Mouse (Mus musculus): ENCODE results near the gene Gm20388.
A peak's percentile ranks its signal among the peaks of the same experiment; 100 is the strongest.
"Not testable (repeated sequence)": the region's sequence is repeated elsewhere in the genome, so short reads cannot be mapped to it uniquely, and the experiment has no call there.

The Gm20388 gene

DNA sequence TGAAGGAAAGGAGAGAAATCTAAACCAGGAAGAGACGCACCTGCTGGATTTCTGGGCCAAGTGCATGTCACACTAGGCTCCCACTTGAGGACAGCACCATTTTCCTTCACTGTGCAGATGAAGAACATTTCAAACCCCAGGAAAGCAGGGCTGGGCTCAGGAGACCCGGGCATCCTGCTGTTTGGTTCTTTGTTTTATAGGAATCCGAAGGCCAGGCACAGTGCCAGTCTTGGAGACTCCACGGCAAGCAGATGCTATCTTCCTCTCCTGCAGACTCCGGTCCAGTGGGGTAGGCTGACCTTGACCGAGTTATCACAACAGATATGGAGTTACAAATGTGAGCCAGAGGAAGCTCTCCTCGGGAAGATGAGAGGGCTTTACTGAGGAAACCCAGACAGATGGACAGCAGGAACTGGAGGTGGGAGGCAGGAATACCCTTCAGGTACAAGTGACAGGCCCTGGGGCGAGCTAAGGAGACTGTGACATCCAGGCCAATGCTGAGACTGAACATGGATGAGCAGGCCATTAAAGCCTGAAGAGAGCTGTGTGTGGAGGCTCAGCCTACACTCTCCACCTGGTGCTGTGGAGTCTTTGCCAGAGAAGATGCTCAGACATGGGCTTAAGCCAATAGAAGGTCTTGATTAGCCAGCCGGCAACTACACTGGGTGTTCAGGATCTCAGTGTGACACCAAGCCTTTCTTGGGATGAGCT, 4231.2 kb downstream of the Gm20388 start:
- peak; percentile 21 for DNase-seq (ENCODE audit: low read depth, low spot score)

DNA sequence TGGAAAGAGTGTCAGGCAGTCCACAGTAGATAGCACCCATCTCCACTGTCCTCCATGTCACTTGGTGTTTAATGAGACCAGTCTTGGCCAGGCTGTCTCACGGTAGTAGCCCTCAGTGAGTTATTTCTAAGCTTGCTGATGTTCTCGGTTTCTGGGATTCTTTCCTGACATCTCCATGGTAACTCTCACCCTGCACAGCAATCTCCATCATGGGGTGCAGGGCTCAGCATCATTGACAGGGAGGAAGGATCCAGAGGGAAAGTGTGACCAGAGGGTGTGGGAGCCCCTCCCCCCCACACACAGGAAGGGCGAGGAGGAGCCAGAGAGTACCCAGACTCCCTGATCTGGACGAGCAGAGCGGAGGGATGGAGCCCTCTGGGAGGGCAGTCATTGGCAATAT, 4232.4 kb downstream of the Gm20388 start:
- DNase-seq (ENCODE audit: low read depth, low spot score) = no peak

DNA sequence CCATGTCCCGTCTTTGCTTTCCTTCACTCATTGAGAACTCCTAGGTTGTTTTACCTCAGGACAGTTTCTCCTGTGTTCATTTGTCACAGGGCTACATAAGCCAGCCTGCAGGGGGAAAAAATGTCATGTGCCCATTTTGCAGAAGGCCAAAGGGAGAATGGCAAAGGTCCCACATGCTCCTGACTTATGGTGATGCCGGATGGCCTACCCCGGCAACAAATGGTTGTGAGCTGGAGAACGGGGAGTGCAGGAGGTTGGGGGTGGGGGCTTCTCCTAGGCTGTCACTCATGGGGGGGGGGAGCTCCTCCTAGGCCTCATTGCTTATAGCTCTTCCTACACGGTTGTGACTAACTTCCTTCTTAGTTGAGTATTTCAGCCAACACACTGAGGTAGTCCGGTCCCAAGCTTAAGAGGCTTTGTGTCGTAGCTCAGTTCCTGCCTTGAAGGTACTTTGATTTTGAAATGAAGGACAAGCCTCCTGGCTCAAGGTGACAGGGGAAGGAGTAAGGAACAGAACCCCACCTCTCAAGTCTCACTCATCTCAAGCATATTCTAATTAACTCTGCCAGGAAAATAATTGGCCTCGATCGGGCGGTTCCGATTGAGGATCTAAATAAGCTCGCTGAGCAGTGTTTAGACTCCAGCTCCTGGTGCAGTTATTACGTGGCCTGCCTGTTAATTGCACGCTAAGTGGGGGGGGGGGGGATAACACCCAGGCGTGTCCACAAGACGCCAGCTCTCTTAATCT, 4233.4 kb downstream of the Gm20388 start:
- peak; percentile 55 for DNase-seq (ENCODE audit: low read depth, low spot score)

DNA sequence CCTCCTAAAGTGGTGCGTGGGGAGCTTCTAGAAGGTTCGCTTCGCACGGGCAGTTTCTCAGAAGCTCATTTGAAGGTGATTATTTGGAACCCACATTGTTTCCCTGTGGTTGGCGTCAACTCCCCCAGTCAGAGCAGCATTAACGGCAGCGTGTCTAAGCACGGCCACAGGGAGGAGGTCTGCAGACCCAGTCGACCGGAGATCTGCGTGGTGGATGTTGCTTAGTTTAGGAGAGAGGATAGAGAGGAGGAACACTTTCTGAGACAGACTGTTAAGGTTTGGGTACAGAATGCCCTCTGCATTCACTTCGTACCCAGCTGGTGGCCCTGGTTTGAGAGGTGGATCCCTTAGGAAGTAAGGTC, 4234.0 kb downstream of the Gm20388 start:
- DNase-seq (ENCODE audit: low read depth, low spot score) = peak; percentile 23

DNA sequence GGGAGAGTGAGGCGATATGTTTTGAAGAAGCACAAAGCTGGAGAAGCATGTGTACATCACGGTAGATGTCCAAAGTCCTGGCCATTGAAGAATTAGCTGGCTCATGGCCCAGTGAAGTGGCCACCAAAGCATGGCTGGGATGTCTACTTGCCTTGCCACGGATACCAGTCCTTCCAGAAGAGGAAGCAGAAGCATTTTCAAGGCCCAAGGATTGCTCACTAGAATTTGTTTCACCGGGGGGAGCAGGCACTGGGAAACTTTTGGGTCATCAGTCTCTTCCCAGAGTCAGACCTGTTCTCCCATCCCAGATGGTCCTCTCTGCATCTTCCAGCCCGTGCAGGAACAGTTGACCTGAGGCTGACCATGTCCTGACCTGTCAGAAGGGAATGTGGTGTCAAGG, 4235.6 kb downstream of the Gm20388 start:
- DNase-seq (ENCODE audit: low read depth, low spot score) = no peak

DNA sequence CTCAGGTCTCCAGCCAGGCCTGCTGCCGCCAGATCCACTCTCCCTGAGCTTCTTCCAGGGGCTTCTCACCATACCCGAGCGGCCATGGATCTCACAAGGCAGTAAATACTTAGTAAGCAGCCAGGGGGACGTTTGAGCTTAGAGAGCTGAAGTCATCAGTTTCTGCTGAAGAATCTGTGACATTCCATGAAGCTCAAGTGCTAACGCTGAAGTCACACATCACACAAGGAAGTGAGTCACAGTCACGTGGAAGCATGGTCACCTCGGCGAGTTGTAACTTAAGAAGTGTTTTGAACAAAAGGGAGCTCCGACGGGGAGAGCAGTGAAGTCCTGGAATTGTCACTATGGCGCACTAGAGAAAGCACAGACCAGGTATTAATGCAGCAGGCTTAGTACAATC, 4239.4 kb downstream of the Gm20388 start:
- no peak for DNase-seq (ENCODE audit: low read depth, low spot score)

DNA sequence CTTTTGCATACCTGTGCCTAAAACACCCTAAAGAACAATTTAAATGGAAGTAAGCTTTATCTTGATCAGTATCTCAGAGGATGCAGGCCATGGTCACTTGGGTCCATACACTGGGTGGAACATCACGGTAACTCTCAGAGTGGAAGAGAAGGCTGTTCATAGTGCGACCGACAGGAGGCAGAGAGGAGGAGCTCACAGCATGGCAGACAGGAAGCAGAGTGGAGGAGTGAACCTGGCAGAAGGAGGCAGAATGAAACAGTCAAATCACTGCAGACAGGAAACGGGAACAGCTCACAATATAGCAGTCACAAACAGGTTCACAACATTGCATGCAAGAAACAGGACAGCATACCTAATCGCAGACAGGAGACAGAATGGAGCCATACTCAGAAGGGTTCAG, 4239.9 kb downstream of the Gm20388 start:
- peak; percentile 64 for DNase-seq (ENCODE audit: low read depth, low spot score)

DNA sequence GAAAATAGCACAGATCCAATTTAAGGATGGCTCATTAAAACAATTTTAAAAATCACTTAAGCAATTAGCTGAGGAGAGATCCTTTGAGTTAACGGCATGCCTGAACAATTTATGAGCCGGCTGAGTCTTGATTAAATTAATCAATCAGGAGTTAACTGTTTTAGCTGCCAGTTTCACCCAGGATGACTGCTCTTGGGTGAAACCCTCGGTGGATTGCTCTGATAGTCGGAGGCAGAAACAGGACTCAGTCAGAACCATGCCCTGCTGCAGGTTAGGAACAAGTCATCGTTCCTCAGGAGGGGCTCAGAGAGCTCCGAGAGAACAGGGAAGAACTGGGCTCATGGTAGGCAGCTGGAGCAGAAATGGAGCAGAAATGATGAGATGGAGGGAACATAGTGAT, 4241.2 kb downstream of the Gm20388 start:
- no peak for DNase-seq (ENCODE audit: low read depth, low spot score)

DNA sequence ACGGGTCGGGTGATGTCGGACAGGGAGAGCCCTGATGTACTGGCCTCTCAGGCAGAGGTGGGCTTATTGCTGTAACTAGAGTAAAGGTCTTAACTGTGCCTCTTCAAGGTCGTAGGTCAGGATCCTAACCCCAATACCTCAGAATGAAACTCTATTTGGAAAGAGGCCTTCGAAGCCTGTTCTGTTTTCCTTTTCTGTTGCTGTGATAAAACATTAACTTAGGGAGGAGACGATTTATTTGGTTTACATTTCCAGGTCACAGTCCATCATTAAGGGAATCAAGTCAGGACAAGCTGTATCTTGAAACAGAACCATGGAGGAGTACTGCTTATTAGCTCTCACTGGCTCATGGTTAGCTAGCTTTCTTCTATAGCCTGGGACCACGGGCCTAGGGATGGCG, 4242.1 kb downstream of the Gm20388 start:
- no peak for DNase-seq (ENCODE audit: low read depth, low spot score)

DNA sequence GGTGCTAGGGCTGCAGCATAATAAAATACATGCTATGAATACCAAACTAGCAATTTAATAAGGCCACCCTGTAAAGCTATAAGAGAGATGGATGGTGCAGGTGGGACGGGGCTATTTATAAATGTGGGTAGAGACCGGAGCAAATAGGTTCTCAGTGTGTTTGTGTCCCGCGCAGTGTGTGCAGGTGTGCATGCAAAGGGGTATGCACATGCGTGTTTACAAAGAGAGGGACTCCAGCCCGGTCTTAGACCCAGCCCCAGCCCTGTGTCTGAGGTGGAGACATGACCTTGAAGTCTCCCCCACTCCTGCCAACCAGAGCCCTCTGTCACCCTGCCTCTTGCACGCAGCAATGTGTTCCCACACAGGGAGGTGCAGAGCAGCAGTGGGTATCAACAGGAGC, 4245.7 kb downstream of the Gm20388 start:
- DNase-seq (ENCODE audit: low read depth, low spot score) = no peak

DNA sequence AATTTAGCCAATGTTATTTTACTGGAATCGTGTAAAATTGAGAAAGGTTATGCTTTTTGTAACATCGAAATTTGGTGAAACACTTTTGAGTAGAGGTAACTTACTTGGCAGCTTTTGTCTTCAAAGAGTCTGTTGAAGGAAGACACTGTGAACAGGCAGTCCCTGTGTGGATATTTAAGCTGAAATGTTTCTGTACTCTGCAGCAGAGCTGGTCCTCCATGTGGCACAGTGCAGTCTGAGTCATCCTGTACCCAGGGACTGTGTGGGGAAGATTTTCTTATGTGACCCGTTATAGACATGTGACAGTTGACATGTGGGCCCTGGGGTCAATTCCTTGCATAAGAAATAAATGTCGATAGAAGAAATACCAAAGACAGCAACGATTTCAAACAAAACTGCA, 4251.0 kb downstream of the Gm20388 start:
- no peak for DNase-seq (ENCODE audit: low read depth, low spot score)

DNA sequence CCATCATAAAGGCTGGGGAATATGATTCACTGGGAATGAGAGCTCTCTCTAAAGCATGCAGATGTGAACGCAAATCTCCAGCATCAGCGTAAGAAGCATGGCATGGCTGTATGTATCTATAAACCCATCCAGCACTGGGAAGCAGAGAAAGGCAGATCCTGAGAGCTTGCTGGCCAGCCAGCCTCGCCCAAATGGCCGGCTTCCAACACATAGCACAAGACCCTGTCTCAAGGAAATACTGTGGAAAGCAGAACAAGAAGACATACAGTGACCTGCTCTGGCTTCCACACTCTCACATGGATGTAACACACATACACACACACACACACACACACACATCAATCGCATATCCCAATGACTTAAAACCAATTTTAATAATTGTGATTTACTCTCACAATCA, 4252.6 kb downstream of the Gm20388 start:
- no peak for DNase-seq (ENCODE audit: low read depth, low spot score)

DNA sequence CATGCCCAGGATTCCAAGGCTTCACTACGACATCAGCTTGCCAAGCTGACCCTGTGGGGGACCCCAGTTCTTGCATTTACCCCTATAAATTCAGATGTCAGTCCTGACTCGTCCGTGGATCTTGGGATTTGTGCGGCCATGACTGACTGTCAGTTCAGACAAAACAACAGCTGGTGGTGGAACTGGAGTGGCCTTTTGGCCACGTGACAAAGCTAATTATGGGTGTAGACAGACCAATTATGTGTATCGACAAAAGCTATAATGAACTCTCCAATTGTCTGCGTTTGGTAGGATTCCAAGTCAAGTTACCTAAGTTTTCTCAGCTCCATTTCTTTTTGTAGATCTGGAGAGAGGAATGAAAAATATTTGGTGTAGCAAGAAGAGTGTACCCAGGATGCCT, 4259.1 kb downstream of the Gm20388 start:
- no peak for DNase-seq (ENCODE audit: low read depth, low spot score)

DNA sequence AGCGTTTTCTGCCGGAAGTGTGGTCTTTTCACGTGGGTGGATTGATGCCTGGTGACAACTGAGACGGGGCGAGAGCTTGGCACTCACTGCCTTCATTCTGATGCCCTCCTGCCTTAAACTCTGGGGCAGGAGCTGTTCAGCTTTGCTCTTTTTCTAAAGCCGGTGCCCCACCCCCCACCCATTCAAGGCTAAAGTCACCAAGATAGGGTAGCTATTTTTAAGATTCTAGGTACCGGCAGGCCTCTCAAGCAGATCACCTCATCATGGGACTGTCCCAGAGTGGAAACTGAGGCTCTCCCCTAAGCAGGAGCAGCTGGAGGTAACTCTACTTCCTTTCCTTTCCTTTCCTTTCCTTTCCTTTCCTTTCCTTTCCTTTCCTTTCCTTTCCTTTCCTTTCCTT, 4260.0 kb downstream of the Gm20388 start:
- DNase-seq (ENCODE audit: low read depth, low spot score) = no peak

DNA sequence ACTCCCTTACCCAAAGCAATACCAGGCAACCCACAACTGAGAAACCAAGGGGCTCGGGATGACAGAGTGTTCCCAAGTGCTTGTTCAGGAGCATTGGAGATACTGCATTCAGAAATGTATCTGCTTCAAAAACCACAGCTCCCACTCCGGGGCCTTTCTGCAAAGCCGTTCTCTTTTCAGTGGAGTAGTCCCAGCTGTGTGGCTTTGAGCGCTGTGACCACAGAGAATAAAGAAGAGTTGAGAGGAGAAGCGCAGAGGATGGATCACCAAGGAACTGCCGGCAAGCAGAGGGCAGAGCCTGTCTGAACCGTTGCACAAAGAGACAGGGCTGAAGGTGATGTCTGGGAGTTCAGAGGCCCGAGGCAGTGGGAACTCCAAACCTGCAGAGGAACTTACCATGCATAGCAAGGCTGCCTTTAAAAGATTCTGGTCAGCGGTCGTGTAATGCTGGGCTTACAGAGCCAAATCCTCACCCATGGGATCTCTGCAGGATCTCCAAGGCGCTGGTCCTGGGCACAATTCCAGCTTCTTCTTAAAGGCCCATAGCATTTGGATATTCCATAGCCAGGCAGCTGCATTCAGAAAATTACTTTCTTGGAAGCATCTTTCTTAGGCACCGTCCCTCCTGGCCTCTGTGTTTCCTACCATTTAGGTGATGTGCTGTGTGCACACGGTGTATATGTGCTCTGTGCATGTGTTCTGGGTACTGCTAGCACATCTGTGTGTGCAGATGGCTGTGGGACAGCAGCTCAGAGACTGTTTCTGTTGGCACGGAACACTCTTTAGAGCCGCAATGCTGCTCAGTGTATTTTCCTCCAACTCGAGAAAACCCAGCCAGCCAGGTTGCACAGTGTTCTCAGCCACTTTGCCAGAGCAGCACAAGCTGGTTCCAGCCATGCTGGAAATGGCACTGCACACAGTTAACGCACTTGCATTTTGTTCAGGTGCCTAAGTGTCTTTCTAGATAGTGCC, 4261.2 kb downstream of the Gm20388 start:
- DNase-seq (ENCODE audit: low read depth, low spot score) = no peak

DNA sequence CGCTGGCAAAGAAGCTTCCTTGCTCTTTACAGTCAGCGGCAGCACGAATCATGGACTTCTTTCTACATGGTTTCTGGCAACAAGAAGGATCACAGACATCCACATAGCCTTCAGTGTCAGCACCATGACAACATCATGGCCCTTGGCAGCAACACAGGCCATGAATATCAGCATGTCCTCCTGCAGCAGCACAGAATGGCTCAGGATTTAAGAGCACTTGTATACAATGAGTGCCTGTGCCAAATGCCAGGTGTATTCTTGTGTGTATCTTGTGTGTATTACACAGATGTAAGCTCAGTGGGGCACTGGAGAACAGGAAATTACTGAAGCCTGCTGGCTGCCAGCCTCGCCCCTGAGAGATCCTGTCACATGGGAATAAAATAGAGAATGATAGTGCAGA, 4263.0 kb downstream of the Gm20388 start:
- DNase-seq (ENCODE audit: low read depth, low spot score) = no peak

DNA sequence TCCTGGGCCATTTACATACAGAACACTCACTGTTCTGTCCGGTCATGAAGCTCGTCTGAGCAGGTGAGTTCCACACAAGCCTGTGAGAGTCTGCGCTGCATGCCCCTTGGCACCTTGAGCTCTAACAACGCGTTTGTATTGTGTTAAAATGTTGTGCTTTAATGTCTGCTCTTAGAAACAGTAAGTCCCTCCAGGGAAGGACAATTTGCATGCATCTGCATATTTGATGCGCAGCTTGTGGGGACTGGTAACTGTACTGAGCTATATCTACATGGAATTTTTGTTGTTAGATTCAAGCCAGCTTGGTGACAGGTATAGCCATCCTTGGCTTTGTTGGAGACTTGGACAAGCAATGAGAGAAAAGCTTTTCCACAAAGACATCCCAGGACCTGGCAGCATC, 4265.5 kb downstream of the Gm20388 start:
- no peak for DNase-seq (ENCODE audit: low read depth, low spot score)

DNA sequence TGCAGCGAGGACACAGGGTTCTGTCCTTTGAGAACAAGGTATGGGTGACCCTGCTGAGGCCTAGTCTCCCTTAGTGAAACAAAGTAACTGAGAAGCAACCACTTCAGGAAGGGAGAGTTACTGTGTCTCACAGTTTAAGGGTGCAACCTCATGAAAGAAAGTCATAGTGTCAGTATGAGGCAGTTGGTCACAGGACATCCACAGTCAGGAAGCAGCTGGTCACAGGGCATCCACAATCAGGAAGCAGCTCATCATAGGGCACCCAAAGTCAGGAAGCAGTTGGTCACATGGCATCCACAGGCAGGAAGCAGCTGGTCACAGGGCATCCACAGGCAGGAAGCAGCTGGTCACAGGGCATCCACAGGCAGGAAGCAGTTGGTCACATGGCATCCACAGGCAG, 4266.5 kb downstream of the Gm20388 start:
- not testable (repeated sequence) for DNase-seq (ENCODE audit: low read depth, low spot score)

DNA sequence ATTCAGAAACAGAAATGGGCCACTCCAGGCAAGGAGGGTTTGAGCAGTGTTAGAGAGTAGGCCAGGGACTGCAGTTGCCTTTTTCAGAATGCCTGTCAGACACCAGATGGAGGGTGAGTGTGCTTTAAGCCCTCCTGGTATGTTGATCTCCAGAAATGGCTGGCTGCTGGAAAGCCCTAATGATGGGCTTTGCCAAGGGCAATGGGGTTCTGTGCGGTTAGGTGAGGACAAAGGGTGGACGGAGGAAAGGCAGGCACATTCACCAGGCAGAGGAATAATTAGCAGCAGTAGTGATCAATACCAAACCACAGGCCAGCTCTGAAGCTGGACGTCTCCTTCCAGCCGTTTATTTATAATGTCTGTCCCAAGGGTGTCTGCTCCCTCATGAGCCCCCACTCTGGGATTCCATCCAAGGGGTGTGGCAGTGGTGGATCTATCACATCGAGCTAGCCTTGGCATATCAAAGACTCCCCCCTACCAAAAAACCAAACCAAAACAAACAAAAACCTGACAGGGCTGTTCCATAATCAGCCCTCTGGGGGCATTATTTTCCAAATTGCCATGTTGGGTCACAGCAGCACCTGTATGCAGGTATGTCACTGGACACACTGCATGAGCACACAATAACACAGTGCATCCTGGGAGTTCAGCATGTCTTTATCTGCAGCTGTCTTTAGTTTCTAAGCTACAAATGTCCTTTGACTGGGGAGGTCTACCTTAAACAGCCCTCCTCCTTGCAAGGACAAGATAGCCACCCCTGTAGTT, 4270.2 kb downstream of the Gm20388 start:
- no peak for DNase-seq (ENCODE audit: low read depth, low spot score)

DNA sequence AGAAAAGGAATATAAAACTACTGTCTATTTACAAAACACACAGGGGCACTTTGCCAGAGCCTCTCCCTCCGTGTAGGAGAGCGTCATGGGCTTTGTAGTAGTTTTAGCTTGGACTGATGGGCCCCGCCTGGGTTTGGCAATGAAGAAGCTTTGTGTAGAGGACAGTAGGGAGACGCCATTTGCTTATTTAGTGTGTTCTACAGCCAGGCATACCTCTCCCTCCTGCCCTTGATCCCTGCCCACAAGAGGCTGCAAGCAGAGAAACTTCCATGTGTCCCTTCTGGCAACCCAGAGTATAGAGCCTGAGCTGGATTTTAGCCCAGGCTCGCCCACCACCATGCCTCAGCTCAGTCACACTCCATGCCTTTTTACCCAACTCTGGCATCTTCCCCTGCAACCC, 4271.1 kb downstream of the Gm20388 start:
- no peak for DNase-seq (ENCODE audit: low read depth, low spot score)

DNA sequence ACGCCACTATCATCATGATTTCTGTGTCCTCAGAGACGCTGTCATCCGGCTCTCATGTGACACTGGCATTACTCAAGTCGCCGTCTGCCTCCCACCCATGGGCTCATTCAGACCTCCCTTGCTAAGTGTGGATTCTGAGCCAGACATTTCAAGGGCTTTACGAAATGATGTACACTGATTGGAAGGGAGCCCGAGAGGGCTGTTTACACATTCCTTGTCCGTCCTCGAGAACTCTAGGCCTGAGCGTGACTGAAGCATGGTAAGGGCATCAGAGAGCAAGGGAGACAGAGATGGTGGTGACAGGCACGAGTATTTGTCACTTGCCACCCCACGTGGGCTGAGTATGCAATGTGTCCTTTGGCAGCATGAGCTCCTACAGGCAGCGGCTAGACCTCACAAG, 4271.6 kb downstream of the Gm20388 start:
- DNase-seq (ENCODE audit: low read depth, low spot score) = no peak

DNA sequence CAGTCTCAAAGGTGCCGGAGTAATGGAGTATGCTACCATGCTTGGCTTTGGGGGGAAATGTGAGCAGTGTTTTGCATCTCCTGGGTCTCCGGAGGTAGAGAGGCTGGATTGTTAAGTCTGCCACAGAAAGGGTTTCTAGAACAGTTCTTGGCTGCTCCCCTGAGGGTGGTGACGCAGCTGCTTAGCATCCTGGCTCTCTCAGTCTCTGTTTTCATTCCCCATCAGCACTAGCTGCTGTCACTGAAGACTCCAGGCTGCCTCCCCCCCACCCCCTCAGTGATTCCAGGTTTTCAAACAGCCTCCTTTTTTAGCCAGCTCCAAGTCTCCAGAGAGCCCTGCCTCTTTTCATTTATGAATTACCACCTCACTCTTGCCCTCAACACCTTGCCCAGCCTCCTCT, 4273.4 kb downstream of the Gm20388 start:
- no peak for DNase-seq (ENCODE audit: low read depth, low spot score)

Data from ES-CJ7 (cell line).